Mouse (Mus musculus): ENCODE results near the gene Gm13287.
"Not testable (repeated sequence)": the region's sequence is repeated elsewhere in the genome, so short reads cannot be mapped to it uniquely, and the experiment has no call there.

Gm13287 gene

DNA sequence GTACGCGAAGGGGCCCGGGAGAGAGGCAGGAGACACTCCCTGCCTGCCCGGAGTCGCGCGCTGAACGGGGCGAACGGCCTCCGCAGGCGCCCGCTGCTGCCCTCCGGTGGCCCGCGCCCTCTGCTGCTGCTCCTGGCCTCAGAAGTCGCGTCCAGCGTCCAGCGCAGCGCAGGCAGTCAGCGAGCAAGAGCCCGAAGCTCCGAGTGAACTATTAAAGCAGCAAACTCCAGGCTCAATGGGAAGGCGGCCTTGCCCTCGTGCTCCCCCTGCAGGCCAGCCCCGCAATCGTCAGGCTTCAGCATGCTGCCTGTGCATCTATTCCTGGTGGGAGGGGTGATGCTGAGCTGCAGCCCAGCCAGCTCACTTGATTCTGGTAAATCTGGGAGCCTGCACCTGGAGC lies 6.0 kb upstream of the Gm13287 start, which contains the start of gene Gm13279:
TSS of gene Gm13279 (plus strand) at position 301 of the 400 bp plus-strand sequence.
- not testable (repeated sequence) for DNase-seq (ENCODE audit: low spot score in 2 of 2)

GRCm38 (mm10) chr4:88799365-88799764 lies 3.7 kb upstream of the Gm13287 start, which contains the start of gene Gm13285:
TSS of gene Gm13285 (plus strand) at chr4:88799665.
- not testable (repeated sequence) for DNase-seq (ENCODE audit: low spot score in 2 of 2)

DNA sequence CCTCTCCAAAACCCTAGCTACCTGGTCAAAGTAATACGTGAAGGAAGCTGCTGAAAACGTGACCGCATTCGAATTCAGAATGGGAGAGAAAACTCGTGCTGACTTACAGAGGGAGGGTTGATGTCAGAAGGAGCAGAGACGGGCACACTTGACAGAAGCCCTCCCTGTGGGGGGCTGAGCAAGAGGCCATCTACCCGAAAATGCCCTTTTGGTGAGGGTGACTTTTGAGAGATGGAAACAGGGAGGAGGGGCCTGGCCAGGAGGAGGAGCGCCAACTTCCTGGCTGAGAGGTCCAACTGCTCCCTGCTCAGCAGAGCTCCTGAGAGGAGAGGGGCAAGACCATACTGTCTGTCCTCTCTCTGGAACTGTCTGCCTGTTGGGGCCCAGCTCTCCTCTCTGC lies 2.2 kb downstream of the Gm13287 start, which contains the start of gene Gm13288:
TSS of gene Gm13288 (plus strand) at position 301 of the 400 bp plus-strand sequence.
- DNase-seq (ENCODE audit: low spot score in 2 of 2): not testable (repeated sequence)

DNA sequence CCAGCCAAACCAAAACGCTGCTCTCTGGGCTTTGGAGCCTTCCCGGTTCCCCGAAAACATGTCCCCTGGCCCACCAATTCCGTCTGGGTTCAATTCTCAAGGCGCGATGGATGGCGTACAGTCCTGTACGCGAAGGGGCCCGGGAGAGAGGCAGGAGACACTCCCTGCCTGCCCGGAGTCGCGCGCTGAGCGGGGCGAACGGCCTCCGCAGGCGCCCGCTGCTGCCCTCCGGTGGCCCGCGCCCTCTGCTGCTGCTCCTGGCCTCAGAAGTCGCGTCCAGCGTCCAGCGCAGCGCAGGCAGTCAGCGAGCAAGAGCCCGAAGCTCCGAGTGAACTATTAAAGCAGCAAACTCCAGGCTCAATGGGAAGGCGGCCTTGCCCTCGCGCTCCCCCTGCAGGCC lies 2.7 kb downstream of the Gm13287 start:
- not testable (repeated sequence) for DNase-seq (ENCODE audit: low spot score in 2 of 2)

GRCm38 (mm10) chr4:88815928-88816327 lies 12.9 kb downstream of the Gm13287 start, which contains the start of gene Ifna7:
TSS of gene Ifna7 (plus strand) at chr4:88816228.
- no peak for DNase-seq (ENCODE audit: low spot score in 2 of 2)

DNA sequence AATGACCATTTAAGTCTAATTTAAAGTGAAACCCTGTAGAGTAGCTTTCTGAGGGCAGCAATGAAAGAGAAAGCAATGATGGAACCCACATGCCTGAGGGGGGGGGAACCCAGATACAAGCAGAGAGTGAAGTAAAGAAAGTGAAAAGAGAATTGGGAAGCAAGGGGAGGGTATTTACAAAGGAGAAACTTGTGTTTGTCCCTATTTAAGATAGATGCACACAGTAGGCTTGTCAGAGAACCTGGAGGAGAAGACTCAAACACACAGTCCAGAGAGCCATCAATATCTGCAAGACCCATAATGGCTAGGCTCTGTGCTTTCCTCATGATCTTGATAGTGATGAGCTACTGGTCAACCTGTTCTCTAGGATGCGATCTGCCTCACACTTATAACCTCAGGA lies 16.6 kb downstream of the Gm13287 start, which contains the start of gene Ifna11:
TSS of gene Ifna11 (plus strand) at position 301 of the 400 bp plus-strand sequence.
- no peak for DNase-seq (ENCODE audit: low spot score in 2 of 2)

DNA sequence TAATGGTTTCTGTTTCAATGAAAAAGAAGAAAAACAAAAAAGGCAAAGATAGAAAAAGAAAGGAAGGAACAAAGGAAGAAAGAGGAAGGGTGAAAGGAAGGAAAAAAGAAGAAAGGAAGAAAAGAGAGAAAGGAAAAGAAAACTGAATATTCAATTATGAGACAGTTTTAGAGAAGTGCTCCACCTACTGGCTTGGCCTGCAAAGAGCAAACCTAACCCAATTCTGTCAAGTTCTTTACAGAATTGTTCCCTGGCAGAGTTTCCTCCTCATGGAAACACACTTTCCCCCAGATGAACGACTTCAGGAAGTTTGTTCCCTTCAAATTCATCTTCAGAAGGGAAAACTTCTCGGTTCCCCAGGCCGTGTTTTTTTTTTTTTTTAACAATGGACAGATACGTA lies 19.9 kb downstream of the Gm13287 start:
- no peak for DNase-seq (ENCODE audit: low spot score in 2 of 2)

DNA sequence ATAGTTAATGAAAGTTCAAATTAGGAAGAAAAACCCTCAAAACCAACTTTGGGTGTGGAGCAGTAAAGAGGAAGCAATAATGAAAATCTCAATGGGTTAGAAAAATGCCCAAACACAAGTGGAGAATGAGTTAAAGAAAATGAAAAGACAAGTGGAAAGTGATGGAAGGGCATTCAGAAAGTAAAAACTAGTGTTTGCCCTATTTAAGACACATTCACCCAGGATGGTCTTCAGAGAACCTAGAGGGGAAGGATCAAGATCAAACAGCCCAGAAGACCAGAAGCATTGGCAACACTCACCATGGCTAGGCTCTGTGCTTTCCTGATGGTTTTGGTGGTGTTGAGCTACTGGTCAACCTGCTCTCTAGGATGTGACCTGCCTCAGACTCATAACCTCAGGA lies 24.1 kb downstream of the Gm13287 start, which contains the start of gene Ifna6:
TSS of gene Ifna6 (plus strand) at position 301 of the 400 bp plus-strand sequence.
- not testable (repeated sequence) for DNase-seq (ENCODE audit: low spot score in 2 of 2)

- DNase-seq (ENCODE audit: low spot score in 2 of 2): peak in 1 of 2 experiments; percentile 18
These were observed 27.5 kb downstream of the Gm13287 start for GRCm38 (mm10) chr4:88830523-88830922.

DNA sequence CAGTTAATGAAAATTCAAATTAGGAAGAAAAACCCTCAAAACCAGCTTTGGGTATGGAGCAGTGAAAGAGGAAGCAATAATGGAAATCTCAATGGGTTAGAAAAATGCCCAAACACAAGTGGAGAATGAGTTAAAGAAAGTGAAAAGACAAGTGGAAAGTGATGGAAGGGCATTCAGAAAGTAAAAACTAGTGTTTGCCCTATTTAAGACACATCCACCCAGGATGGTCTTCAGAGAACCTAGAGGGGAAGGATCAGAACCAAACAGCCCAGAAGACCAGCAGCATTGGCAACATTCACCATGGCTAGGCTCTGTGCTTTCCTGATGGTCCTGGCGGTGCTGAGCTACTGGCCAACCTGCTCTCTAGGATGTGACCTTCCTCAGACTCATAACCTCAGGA lies 32.2 kb downstream of the Gm13287 start, which contains the start of gene Ifna5:
TSS of gene Ifna5 (plus strand) at position 301 of the 400 bp plus-strand sequence.
- not testable (repeated sequence) for DNase-seq (ENCODE audit: low spot score in 2 of 2)

- DNase-seq (ENCODE audit: low spot score in 2 of 2): no peak
These were observed 35.8 kb downstream of the Gm13287 start for GRCm38 (mm10) chr4:88838828-88839227.

DNA sequence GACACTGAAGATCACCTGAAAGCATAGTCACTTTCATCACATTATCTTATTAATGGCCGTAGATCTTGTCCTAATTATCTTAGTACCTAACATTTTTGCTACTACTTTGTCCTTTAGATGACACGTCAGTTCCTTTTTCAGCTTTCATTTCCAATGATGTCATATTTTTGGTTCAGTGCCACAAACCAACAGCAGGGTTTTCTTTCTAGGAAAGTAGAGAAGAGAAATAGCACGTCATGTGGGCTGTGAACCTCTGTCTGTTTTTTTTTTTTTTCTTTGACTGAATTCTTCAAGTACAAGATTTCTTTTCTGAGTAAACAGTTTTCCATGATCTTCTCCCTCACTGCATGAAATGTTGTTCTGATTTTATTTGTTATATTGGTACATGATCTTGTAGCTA lies 37.0 kb downstream of the Gm13287 start:
- no peak for DNase-seq (ENCODE audit: low spot score in 2 of 2)

DNA sequence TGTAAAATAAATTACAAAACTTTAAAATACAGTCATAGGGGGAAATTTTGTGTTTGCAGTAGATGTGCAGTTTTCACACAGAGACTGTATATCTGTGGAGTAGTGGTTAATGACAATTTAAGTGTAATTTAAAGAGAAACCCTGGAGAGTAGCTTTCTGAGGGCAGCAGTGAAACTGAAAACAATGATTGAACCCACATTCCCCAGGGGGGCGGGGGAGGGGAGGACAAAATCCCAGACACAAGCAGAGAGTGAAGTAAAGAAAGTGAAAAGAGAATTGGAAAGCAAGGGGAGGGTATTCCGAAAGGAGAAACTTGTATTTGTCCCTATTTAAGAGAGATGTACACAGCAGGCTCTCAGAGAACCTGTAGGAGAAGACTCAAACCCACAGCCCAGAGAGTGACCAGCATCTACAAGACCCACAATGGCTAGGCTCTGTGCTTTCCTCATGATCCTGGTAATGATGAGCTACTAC lies 38.4 kb downstream of the Gm13287 start, which contains the start of gene Ifna4:
TSS of gene Ifna4 (plus strand) at position 424 of the 474 bp plus-strand sequence.
- DNase-seq (ENCODE audit: low spot score in 2 of 2): no peak

DNA sequence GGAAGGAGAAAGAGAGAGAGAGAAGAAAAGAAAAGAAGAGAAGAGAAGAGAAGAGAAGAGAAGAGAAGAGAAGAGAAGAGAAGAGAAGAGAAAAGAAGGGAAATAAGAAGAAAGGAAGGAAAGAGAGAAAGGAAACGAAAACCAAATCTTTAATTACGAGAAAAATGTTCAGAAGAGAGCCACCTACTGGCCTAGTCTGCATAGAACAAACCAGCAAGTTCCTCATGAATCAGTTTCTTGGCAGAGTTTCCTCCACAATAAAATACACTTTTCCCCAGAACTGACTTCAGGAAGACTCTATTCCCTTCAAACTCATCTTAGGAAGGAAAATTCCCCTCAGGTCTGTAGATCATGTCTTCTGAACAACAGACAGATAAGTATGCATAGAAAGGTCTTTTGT lies 42.3 kb downstream of the Gm13287 start:
- no peak for DNase-seq (ENCODE audit: low spot score in 2 of 2)

DNA sequence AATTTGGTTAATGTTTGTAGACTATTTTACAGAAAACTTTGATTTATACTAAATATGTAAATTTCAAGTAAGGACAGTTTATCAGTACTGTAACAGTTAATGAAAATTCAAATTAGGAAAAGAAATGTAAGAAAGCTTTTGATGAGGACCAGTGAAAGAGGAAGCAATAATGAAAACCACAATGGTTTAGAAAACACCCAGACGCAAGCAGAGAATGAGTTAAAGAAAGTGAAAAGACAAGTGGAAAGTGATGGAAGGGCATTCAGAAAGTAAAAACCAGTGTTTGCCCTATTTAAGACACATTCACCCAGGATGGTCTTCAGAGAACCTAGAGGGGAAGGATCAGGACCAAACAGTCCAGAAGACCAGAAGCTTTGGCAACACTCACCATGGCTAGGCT lies 46.6 kb downstream of the Gm13287 start, which contains the start of gene Ifna1:
TSS of gene Ifna1 (plus strand) at position 390 of the 400 bp plus-strand sequence.
- no peak for DNase-seq (ENCODE audit: low spot score in 2 of 2)

DNA sequence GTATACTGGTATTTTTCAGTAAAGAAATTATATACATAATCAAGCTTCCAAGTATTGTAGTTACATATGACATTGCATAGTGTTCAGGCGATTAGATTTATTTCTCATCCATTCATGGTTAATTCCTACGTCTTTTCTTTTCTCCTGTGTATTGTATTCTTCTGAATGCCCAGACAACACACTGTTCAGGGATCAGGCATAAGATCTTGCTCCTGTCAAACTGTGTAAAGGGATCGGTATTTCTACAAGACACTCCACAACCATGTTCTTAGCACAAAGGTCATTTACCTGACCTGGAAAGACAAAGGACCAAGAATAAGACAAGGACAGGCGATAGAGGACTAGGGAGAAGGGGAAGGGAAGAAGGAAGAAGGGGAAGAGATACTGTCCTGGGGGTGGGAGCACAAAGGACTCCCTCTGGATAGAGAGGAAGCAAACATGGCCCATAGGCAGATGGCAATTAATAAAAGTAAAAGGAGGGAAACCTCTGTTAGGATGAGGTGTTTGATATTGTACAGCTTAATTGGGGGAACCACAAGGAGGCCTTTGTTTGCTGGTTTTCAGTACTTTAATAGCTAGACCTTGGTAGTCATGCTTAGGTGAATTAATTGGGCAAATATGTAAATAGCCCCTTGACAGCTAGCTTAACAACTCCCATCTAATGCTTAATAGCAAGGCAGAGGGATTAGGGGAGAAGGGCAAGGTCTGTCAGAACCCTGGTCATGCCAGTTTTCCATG lies 48.1 kb downstream of the Gm13287 start:
- DNase-seq (ENCODE audit: low spot score in 2 of 2): no peak
